Mouse (Mus musculus) c-Kit-negative CD71-positive TER-119-positive erythroid progenitor cells, embryonic 14.5 days (primary cell): ENCODE data around the gene Edc3.

Experiments used
- DNase-seq: peaks from one replicate; pipeline ENCODE4 v3.0.0-alpha.2; 2013; ENCODE audit warnings: low read depth, low spot score

Gene Edc3

DNA sequence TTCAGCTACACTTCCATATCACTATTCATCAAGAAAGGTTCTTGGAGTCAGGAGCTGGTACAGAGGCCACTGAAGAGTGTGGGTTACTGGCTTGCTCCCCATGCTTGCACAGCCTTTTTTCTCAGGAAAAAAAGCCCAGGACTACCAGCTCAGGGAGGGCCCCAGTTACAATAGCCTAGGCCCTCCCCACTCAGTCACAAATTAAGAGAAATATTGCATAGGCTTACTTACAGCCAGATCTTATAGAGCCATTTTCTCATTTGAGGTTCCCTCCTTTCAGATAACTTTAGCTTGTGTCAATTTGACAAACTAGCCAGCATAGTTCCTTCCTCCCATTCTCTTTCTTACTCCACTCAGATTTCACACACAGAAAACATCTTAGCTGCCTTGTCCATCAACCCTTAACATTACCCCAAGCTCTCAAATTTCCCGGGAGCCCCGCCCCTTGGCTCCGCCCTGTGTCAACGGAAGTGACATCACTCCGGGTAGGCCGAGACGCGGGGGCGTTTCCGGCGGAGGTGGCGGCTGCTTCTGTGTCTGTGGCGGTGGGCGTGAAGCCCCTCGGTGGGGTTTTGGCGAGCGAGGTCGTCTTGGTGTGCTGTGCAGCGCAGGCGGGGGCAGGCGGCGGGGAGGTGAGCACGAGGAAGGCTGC lies at the start of gene Edc3:
TSS of gene Edc3 (plus strand) at position 473 of the 652 bp plus-strand sequence.
- peak; percentile 73 for DNase-seq

DNA sequence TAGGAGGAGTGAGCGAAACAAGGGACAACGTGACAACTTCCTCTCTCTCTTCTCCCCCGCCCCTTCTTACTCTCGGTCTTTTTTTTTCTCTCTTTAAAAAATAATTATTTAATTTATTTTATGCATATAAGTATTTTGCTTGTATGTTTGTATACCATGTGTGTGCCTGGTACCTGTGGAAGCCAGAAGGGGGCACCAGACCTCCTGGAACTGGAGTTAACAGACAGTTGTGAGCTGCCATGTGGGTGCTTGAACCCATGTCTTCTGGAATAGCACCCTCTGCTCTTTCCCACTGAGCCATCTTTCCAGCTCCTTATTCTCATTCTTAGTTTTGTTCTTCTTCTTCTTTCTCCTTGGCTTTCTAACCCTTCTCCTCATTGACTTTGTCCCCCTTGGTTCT lies 49.4 kb upstream of the Edc3 start:
- no peak for DNase-seq

DNA sequence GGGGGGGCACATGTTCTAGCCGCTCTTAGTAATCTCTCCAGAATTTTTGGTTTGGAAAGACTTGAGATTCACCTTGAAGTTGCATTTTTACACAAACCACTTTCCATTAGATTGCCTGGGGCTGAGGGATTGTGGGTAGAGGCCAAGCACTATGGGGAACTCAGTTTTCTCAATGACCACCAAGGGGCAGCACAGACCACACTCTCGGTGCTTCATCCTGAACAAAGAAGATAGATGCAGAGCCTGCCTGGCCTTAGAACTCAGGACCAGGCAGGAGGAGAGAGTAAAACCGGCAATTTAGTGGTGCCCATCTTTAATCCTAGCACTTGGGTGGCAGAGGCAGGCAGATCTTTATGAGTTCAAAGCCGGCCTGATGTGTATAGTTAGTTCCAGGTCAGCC lies 48.6 kb upstream of the Edc3 start:
- peak; percentile 61 for DNase-seq

DNA sequence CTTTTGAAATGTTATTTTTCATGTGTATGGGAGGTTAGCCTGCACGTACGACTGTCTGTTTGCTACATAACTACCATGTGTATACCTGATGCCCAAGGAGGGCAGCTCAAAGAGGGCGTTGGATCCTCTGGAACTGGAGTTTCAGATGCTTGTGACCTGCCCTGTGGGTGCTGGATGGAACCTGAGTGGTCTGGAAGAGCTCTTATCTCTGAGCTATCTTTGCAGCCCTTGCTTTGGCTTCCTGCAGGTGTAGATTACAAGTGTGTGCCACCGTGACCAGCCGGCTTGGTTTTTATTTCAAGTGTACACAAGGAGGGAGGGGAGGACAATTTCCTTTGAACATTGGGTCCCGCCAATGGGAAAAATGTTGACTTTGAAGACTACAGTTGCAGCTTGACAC lies 47.8 kb upstream of the Edc3 start:
- DNase-seq, result no peak

DNA sequence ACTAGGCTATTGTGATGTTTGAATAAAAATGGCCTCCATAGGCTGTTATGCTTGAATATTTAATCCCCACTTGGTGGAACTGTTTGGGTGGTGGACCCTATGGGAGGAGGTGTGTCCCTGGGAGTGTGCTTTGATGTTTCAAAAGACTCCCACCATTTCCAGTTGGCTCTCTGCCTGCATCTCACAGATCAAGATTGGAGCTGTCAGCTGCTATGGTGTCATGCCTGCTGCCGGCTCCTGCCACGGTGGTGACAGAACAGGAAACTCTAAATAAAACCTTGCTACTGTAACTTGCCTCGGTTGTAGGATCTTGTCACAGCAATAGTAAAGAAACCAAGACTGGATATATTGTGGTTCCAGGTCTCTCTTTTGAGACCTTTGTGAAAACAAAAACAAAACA lies 46.8 kb upstream of the Edc3 start:
- DNase-seq, result no peak

DNA sequence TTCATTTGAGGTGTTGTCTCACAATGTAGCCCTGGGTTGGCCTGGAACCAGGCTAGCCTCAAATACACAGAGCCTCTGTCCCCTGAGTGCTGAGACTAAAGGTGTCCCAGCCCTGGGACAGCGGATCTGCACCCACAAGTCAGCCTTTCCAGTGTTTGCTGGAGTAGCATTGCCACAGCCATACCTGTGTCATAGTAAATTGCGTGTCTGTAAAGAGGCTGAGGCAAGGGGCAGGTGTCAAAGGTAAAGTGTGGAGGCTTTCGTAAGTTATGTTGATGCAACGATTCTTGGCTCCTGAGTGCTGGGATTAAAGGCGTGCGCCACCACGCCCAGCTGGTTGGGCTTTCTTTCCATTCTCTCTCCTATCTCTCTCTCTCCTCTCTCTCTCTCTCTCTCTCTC lies 43.7 kb upstream of the Edc3 start:
- no peak for DNase-seq

DNA sequence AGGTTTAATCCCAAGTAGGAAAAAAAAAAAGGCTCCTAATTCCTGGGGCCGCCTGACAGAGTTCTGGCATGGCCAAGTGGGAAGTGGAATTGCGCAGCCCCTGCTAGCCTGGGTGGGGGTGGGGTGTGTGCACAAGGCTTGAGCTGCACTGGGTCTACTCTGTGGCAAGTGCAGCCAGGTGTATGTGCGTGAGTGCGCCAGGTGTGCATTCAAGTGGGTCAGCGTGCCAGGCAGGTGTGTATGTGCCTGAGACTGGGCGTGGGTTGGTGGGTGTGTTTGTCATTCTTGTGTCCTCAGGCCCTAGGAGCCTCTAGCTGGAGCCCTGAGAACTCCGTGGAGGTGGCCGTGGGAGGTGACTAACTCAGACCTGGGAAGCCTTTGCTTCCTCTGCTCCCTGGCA lies 41.8 kb upstream of the Edc3 start:
- no peak for DNase-seq

DNA sequence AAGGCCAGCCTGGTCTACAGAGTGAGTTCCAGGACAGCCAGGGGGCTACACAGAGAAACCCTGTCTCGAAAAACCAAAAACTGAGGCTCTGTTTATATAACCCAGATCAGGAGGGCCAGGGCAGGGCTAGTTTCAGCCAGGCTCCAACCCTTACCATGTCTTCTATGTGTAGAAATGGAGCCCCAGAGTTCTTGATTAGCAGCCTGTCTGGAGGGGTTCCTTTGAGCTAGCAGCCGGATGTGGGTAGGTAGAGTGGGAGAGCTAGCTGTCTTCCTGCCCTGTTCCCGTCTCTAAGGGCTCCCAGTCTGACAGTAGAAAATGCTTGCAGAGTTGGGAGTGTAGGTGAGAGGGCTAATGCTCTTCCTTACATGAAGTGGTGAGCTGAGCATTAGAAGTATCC lies 41.2 kb upstream of the Edc3 start:
- no peak for DNase-seq

DNA sequence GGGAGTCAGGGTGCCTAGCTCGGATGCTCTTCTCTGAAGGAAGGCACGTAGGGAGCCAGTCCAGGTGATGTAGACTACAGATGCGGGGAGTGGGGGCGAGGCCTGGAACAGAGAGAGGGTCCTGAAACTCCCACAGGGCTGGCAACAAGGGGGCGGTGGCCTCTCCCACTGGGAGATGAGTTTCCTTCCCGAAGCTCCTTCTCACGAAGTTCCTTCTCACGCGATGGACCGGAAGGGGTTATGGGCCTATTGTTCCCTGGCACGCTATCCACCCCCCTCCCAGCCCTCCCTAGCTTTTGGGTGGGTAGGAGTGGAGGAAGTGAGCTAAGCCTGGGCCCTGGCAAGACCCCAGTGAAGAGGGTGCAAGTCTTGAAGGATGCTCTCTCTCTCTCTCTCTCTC lies 40.5 kb upstream of the Edc3 start:
- DNase-seq, result no peak

DNA sequence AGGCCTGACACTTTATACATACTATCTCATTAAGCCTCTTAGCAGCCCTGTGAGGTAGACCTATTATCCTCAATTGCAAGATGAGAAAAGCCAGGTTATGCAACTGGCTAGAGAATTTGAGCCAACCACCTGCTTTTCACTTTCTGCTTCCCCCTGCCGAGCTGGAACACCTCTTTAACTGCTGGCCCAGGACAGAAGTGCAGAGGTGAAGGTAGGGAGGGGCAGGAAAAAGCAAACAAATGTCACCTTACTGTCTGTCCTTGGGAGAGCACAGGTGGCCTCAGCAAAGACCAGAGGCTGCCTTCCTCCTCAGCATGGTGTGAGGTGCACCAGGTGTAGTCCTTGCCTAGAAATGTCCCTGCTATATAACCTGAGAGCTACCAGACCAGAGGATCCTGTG lies 40.1 kb upstream of the Edc3 start:
- DNase-seq, result no peak

DNA sequence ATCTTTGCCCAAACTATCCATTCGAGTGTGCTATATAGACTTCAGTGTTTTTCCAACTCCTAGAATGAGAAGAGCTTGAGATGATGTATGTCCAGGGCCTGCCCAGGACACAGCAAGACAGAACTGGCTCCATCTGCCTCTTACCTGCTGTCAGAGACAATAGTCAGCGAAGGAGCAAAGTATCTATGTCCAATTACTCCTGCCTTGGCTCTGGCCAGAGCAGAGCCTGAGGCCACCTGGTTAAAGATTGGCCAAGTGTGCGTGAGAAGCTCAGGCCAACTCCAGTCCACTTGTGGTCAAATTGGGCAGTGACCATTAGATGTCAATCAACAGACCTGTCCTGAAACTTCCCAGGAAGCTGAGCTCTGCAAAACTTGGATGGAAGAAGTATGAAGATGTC lies 38.8 kb upstream of the Edc3 start:
- no peak for DNase-seq

DNA sequence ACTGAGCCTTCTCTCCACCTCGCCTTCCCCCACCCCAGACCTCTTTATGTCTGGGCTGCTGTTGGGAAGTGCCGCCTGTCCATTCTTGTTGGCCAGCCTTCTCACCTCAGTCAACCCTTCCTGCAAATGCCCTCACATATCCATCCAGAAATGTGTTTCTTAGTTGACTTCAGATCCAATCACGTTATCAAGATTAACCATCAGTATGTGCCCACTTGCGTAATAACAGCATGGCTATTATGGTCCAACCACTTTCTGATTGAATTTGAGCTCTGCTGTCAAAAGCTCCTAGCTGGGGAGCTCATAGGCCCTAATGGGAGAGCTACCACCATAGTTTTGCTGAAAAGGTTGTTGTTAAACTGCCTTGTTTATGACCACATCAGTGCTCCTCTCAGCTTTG lies 37.3 kb upstream of the Edc3 start:
- DNase-seq, result no peak

DNA sequence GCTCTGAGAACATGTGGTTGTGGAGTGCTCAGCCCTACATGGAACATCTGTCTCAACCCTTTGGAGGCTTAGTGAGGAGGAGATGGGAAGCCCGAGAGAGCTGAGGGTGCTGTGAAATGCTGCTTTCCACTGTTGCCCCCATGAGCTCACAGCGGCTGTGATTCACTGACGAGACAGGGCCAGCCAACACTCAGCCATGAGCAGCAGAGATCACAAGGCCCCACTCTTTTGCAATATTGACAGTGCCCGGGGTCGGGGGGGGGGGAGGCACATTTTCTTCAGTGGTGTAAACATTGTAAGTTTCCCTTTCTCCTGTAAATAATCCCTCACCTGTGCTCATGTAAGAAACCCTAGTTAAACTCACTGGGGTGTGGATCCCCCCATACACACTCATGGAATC lies 36.8 kb upstream of the Edc3 start:
- DNase-seq, result no peak

DNA sequence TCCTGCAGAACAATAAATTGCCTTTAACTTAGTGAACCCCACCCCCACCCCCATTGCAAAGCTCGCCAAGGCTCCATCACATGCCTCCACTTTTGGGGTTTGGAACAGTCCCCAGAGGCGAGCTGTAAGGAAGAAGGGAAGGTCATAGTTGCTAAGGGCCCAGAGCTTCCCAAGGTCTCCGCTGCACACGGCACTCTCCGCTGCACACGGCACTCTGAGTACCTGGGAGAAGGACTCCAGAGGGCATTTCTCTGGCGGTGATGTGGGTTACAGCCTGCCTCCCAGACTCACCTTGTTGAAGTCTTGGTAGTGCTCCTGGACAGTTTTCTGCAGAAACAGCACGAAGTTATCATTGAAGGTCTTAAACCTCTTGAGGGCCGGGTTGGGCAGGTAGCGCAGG lies 26.9 kb upstream of the Edc3 start:
- DNase-seq, result no peak

DNA sequence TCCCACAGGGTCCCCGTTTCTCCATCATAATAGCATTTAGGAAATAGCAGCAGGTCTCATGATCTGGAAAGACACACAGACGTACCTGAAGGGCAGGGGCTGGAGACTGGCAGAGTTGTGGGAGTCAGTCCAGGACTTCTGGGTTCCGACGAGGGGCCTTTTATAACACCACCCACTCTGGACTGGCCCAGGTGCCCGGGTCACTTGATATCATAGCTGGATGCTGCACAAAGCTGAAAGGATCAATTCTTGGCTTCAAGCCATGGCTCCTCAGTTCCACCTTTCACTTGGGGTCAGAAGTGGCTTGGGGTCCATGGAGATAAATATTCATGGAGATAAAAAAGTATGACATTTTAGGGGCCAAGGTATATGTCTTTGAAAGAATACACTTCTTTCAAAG lies 24.8 kb upstream of the Edc3 start, which contains the start of gene Cyp1a2:
TSS of gene Cyp1a2 (minus strand) at position 184 of the 400 bp plus-strand sequence.
- no peak for DNase-seq

DNA sequence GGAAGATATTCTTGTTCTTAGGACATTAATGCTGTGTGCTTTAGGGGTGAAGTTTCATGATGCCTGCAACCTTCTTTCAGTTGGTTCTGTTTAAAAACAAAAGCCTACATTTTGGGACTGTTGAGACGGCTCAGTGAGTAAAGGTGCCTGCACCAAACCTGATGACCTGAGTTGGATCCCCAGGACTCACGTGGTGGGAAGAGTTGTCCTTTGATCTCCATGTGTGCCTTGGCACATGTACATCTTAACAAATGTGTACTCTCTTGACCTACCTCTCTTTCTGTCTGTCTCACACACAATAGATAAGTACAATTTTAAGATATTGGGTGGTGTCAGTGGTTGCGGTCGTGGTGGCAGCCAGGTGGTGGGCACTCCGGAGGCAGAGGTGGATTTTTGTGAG lies 22.3 kb upstream of the Edc3 start:
- no peak for DNase-seq

DNA sequence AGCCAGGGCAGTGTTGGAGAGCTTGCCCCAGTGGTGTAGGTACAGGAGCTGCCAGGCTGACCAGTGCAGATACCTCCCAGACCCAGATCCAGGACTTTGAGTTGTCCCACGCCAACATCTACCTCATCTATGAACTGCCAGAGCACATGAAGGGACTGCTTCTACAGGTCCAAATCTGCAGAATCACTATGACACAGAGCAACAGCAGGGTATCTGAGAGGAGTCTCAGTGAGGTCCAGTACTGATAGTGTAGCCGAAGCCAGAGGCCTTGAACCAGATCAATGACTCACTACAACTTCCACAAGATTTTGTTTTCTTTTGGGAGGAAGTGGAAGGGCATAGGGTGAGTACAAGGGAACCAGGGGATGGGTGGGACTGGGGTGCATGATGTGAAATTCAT lies 20.6 kb upstream of the Edc3 start, which contains the start of gene Cyp1a1:
TSS of gene Cyp1a1 (plus strand) at position 178 of the 400 bp plus-strand sequence.
- no peak for DNase-seq

DNA sequence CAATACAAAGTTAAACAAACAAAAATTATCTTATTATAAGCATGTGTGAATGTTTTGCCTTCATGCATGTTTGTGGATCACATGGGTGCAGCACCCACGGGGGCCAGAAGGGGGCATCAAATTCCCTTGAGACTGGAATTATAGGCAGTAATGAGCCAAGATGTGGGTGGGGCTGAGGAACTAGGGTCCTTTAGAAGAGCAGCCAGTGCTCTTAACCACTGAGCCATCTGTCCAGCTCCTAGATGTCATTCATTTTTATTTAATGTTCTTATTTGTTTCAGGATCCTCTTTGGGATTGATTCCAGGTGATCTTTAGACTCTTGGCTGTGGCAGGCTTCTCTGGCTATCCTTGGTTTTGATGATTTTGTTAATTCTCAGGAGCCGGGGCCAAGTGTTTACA lies 20.2 kb upstream of the Edc3 start:
- DNase-seq, result peak; percentile 29

DNA sequence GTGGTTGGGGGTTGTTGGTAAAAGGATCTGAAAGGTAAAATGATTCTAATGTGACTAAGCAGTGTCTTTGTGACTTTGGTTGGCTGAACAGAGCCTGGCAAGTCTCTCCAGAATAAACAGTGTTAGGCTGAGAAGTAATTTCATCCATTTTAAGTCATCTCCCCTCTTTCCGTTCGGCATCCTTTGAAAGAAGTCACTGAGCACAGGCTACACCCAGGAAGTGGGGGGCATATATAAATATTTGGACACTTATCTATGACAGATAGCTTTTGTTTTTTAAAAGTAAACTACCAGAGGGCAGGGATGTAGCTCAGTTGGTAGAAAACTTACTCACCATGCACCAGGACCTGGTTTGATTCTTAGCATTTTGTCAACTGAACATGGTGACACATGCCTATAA lies 19.7 kb upstream of the Edc3 start:
- DNase-seq, result no peak

DNA sequence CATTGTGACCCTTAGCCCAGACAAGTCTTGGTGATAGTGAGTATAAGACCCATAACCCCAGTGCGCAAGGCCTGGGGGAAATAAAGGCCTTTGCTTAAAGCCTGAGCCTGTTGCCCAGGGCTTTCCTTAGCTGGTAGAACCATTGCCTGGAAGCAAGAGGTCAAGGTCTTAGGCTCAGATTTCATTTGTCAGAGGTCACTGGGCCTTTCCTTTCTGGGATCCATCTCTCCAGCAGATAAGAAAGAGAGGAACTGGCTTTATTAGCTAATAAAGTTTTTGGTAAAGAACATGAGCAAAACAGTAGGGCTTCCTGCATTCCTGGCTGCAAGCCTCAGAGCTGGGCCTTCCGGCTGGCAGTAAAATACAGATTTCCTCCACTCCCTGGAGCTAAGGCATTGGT lies 14.2 kb upstream of the Edc3 start:
- DNase-seq, result no peak

DNA sequence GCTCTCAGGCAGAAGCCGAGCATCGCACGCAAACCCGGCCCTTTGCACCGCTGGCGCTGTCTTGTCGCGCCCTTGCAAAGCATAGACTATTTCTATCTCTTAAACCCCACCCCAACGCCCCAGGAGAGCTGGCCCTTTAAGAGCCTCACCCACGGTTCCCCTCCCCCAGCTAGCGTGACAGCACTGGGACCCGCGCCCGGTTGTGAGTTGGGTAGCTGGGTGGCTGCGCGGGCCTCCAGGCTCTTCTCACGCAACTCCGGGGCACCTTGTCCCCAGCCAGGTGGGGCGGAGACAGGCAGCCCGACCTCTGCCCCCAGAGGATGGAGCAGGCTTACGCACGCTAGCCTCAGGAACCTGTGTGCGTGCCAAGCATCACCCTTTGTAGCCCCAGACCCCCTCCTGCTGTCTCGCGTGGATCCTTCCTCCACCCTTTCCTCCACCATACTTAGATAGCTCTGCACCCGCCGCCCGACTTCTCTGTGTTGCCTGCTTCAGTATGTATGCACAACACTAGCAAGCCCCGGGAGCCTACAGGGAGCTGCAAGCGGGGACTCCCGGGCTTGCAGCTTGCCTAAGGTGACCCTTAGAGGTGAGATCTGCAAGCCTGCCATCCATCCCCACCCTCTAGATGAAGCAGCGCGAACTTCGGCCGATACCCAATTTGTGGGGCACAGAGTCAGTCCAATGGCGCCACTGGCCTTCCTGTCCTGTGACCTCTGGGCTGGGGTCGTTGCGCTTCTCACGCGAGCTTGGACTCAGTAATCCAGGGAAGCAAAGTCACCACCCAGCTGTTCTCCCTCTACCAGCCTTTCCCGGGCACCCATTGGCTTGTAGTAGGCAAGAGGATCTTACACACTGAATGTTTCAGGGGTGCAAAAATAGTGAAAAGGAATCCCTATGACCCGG lies 11.7 kb upstream of the Edc3 start:
- no peak for DNase-seq

DNA sequence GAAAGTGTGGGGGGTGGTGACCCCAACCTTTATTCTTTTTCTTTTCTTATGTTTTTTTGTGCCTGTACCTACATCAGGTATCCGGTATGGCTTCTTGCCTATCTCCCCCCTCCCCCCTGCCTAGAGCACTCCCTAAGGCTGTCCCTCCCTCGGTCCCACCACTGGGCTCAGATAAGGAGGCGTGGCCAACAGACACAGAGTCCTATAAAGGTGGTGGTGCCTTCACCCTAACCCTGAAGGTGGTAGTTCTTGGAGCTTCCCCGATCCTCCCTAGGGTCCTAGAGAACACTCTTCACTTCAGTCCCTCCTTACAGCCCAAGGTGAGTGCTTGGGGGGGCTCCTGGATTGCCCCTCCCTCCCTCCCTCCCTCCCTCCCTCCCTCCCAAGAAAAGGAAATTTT lies 11.0 kb upstream of the Edc3 start:
- no peak for DNase-seq

DNA sequence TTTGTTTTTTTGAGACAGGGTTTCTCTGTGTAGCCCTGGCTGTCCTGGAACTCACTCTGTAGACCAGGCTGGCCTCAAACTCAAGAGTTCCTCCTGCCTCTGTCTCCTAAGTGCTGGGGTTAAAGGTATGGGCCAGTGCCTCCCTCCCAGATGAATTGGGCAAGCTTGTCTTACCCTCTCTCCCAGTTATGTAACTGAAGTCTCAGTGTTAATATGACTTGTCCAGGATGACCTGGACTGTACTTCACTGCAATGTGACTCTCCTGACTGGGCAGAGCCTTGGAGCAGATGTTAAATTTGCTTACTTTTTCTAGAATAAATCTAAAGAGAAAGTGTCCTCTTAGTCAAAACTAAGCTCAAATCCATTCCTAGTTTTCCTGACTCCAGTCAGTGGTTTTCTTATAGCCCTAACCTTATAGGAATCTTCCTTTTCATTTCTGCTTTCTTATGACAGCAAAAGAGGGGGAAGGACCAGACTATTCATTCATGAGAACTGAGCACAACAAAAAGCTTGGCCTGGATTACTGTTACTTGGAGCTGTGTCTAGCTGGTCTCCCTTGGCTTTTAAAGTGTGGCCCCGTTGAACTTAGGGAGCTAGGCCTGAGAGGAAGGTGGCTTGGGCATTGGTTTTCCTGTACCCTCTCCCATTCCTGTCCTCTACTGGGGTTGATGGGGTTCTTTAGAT lies 9.7 kb upstream of the Edc3 start:
- DNase-seq, result no peak
